Mouse (Mus musculus) ES-E14 (cell line): ENCODE results near the gene Setd7. TPM values are rescaled to one million over a fixed set of nuclear protein-coding genes. Genes with fewer than 3 reads are reported as not detected.

Experiments
- DNase-seq: peaks from one replicate; pipeline ENCODE4 v3.0.0-alpha.2; 2013; ENCODE audit warnings: low read depth, low spot score
- H3K27ac ChIP-seq: 2 replicates; pipeline ENCODE4 v1.5.1; 2012; ENCODE audit warnings: low read depth, mild to moderate bottlenecking, low read length, moderate library complexity, mixed read lengths; ENCODE audit not compliant: poor library complexity, insufficient read depth, severe bottlenecking
- H3K36me3 ChIP-seq: 2 replicates; pipeline ENCODE4 v1.6.1; 2012; ENCODE audit warnings: mild to moderate bottlenecking, low read length, moderate library complexity, mixed read lengths; ENCODE audit not compliant: control insufficient read depth, poor library complexity, insufficient read depth, severe bottlenecking
- H3K4me1 ChIP-seq, 2 experiments: fragments of 150-350 bp in 1 of 2; sonication (generic) in 1 of 2; 2 replicates each; pipeline ENCODE4 v1.6.1; 2012; ENCODE audit warnings: low read length in 2 of 2, mild to moderate bottlenecking in 1 of 2, mixed read lengths in 1 of 2; ENCODE audit not compliant: control insufficient read depth in 2 of 2, insufficient read depth in 2 of 2, poor library complexity in 1 of 2
- H3K4me3 ChIP-seq, 2 experiments: fragments of 150-350 bp in 1 of 2; sonication (generic) in 1 of 2; 2 replicates each; pipeline ENCODE4 v1.5.1; 2012; ENCODE audit warnings: low read length in 2 of 2, low read depth in 1 of 2, mild to moderate bottlenecking in 1 of 2, mixed read lengths in 1 of 2; ENCODE audit not compliant: insufficient read depth in 1 of 2, poor library complexity in 1 of 2, severe bottlenecking in 1 of 2
- H3K9ac ChIP-seq: 2 replicates; pipeline ENCODE4 v1.6.1; 2012; ENCODE audit warnings: low read depth, mild to moderate bottlenecking, low read length, mixed read lengths; ENCODE audit not compliant: poor library complexity, insufficient read depth, severe bottlenecking
- H3K9me3 ChIP-seq: fragments of 150-350 bp; sonication (generic); 2 replicates; pipeline ENCODE4 v1.6.1; 2012; ENCODE audit warnings: low read depth, mild to moderate bottlenecking, low read length; ENCODE audit not compliant: control insufficient read depth, insufficient read depth
- CHD2 ChIP-seq: IDR thresholded peaks from 2 replicates; pipeline ENCODE4 v1.6.1; 2014; ENCODE audit warnings: mild to moderate bottlenecking, low read depth, low read length, inconsistent platforms
- HCFC1 ChIP-seq: IDR thresholded peaks from 2 replicates; pipeline ENCODE4 v1.6.1; 2012; ENCODE audit warnings: low read length, inconsistent platforms, borderline replicate concordance; ENCODE audit not compliant: insufficient read depth
- MAFK ChIP-seq: IDR thresholded peaks from 2 replicates; pipeline ENCODE4 v1.6.1; 2014; ENCODE audit warnings: mild to moderate bottlenecking, low read depth, low read length, inconsistent platforms; ENCODE audit not compliant: insufficient read depth
- ZC3H11A ChIP-seq: IDR thresholded peaks from 2 replicates; pipeline ENCODE4 v1.6.1; 2012; ENCODE audit warnings: low read depth, mild to moderate bottlenecking, inconsistent platforms, low read length, borderline replicate concordance
- ZNF384 ChIP-seq: IDR thresholded peaks from 2 replicates; pipeline ENCODE4 v1.6.1; 2012; ENCODE audit warnings: low read depth, low read length, inconsistent platforms
- in situ Hi-C, 2 experiments: fragments of 600-800 bp; cut with MboI; formaldehyde crosslinking; loops; one replicate each; pipeline ENCODE4 v1.15.1; 2025; ENCODE audit warnings: low sequenced_read_pairs in 2 of 2, inconsistent platforms in 1 of 2; ENCODE audit not compliant: unreplicated experiment in 2 of 2
- total RNA-seq: library from RNA; depleted of rRNA; stranded (reverse); fragments of 300-350 nt; gene quantifications from 2 replicates; pipeline ENCODE4 v1.2.3, GENCODE M21; 2012

Gene Setd7
- total RNA-seq, 1 experiment, result 17.5 TPM

- DNase-seq, result no peak
- H3K9ac ChIP-seq, result peak overlapping the region; percentile 96; the same call in 1 of the 2 replicates
- H3K36me3 ChIP-seq, result no peaks in the 10 kb centered on the region
- H3K9me3 ChIP-seq, result no peaks in the 10 kb centered on the region
- H3K4me3 ChIP-seq, result peak overlapping the region; percentile 81 to 82; a peak in 2 of 4 replicates
- no peak for TF ChIP-seq MAFK
- no peak for TF ChIP-seq HCFC1
- no peak for TF ChIP-seq CHD2
- no peak for TF ChIP-seq ZNF384
- no peaks in the 10 kb centered on the region for H3K4me1 ChIP-seq
- no peak overlapping the region for H3K27ac ChIP-seq
- in situ Hi-C loops, result loop anchor here in 1 of 2 experiments (25.0 kb wide), 1 partner anchor 755 kb away; no protein-coding TSS in a partner anchor
Observed at GRCm38 (mm10) chr3:51482781-51483180, 77.9 kb downstream of the Setd7 start.

GRCm38 (mm10) chr3:51481881-51482280 is 78.8 kb downstream of the Setd7 start:
- no peaks in the 10 kb centered on the region for H3K36me3 ChIP-seq
- H3K9me3 ChIP-seq, result no peaks in the 10 kb centered on the region
- no peak for DNase-seq
- H3K9ac ChIP-seq, result no peak overlapping the region
- no peaks in the 10 kb centered on the region for H3K4me1 ChIP-seq
- TF ChIP-seq ZC3H11A, result no peak
- no peak for TF ChIP-seq CHD2
- no peak for TF ChIP-seq ZNF384
- no peak for TF ChIP-seq HCFC1
- TF ChIP-seq MAFK, result no peak
- H3K4me3 ChIP-seq, result no peak overlapping the region
- in situ Hi-C loops, result loop anchor here in 1 of 2 experiments (25.0 kb wide), 1 partner anchor 755 kb away; no protein-coding TSS in a partner anchor
- no peak overlapping the region for H3K27ac ChIP-seq

GRCm38 (mm10) chr3:51481059-51481458 is 79.6 kb downstream of the Setd7 start:
- H3K4me1 ChIP-seq, result no peaks in the 10 kb centered on the region
- in situ Hi-C loops, result loop anchor here in 1 of 2 experiments (25.0 kb wide), 1 partner anchor 756 kb away; no protein-coding TSS in a partner anchor
- no peak overlapping the region for H3K9ac ChIP-seq
- H3K9me3 ChIP-seq, result no peaks in the 10 kb centered on the region
- no peak overlapping the region for H3K4me3 ChIP-seq
- DNase-seq, result peak; percentile 42
- H3K27ac ChIP-seq, result no peak overlapping the region
- H3K36me3 ChIP-seq, result no peaks in the 10 kb centered on the region
- TF ChIP-seq HCFC1, result no peak
- peak; percentile 47; the same call in 1 of the 2 replicates for TF ChIP-seq ZNF384
- no peak for TF ChIP-seq CHD2
- TF ChIP-seq ZC3H11A, result peak; percentile 36; the same call in 1 of the 2 replicates
- TF ChIP-seq MAFK, result no peak

GRCm38 (mm10) chr3:51479893-51480292 is 80.8 kb downstream of the Setd7 start:
- H3K4me3 ChIP-seq, result no peak overlapping the region
- H3K9me3 ChIP-seq, result no peaks in the 10 kb centered on the region
- H3K36me3 ChIP-seq, result no peaks in the 10 kb centered on the region
- TF ChIP-seq ZNF384, result no peak
- TF ChIP-seq HCFC1, result no peak
- TF ChIP-seq CHD2, result no peak
- TF ChIP-seq ZC3H11A, result no peak
- TF ChIP-seq MAFK, result no peak
- no peaks in the 10 kb centered on the region for H3K4me1 ChIP-seq
- H3K9ac ChIP-seq, result no peak overlapping the region
- H3K27ac ChIP-seq, result no peak overlapping the region
- in situ Hi-C loops, result loop anchor here in 1 of 2 experiments (25.0 kb wide), 1 partner anchor 757 kb away; no protein-coding TSS in a partner anchor
- DNase-seq, result no peak

- Histone ChIP-seq H3K36me3 (peaks cover 10% of the 10 kb centered on the region), H3K4me3 (no peak overlapping the region), H3K27ac (no peak overlapping the region), H3K9me3 (no peaks in the 10 kb centered on the region), H3K9ac (no peak overlapping the region), H3K4me1 (no peaks in the 10 kb centered on the region)
- TF ChIP-seq MAFK (no peak), ZC3H11A (no peak), ZNF384 (no peak), HCFC1 (no peak), CHD2 (no peak)
- in situ Hi-C loops, result loop anchor here in 1 of 2 experiments (25.0 kb wide), 1 partner anchor 762 kb away; no protein-coding TSS in a partner anchor
- DNase-seq, result no peak
Observed at GRCm38 (mm10) chr3:51475706-51476105, 85.0 kb downstream of the Setd7 start.
